Mouse (Mus musculus) effector memory CD4-positive, alpha-beta T cell, adult 5 months (primary cell): ENCODE measurements around the gene Olfr1120. TPM values are rescaled to one million over a fixed set of nuclear protein-coding genes. Genes with fewer than 3 reads are reported as not detected.

Source experiments
- polyA plus RNA-seq: library from polyadenylated mRNA; unstranded; fragments of 100-300 nt; shearing (Covaris generic); gene quantifications from one replicate; pipeline ENCODE4 v1.2.1, GENCODE M21; 2017

The Olfr1120 gene
- polyA plus RNA-seq: not detected

GRCm38 (mm10) chr2:87354515-87354914 is at the start of gene Olfr1120:
Gene Olfr1120, plus strand, starts transcription at chr2:87354815.

GRCm38 (mm10) chr2:87307281-87307680 is 47.3 kb upstream of the Olfr1120 start, which contains the start of gene Olfr1118:
Gene Olfr1118, plus strand, starts transcription at chr2:87307581.

DNA sequence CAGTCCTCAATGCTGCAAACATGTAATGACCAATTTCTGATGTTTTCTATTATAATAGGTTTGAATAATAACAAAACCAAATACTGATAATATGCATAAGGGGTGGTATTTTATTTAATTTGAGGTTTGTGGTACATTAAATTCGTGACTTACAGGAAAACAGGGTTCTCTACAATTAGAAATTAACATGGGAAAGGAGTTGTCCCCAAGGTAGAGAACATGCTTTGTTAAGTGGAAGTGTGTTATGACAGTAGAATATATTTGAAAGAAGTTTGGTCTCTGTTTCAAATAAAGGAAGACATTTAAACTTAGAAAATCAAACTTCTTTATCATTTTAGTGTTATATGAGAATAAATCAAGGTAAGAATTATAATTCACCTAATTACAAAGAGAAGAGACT is 15.0 kb downstream of the Olfr1120 start, which contains the start of gene Olfr1121:
TSS of gene Olfr1121 (plus strand) at position 301 of the 400 bp plus-strand sequence.

DNA sequence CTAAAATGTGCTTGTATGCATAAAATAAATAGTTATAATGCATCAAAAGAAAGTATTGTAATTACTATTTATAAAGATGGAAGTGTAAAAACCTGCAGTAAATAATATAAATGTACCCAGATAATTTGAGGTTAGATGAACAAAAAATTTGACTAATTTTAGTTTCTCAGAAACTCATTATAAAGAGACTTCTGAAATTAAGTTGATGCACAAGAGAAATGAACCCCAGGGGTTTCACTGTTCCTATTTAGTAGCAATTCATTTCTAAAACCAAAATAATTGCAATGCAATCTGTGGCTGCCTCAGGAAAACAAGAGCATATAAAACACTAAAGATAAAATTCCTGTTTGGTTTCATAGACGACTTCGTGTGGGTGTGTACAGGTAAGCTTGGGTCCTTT is 30.9 kb downstream of the Olfr1120 start, which contains the start of gene Olfr1122:
TSS of gene Olfr1122 (plus strand) at position 301 of the 400 bp plus-strand sequence.

Other genes with a start within 250 kb of the Olfr1120 start
- not detected for gene Olfr259, start 240.2 kb upstream of the Olfr1120 start, polyA plus RNA-seq
- gene Olfr1110, start 214.5 kb upstream of the Olfr1120 start, polyA plus RNA-seq: not detected
- not detected for gene Olfr1111, start 202.2 kb upstream of the Olfr1120 start, polyA plus RNA-seq
- not detected for gene Olfr1112, start 167.0 kb upstream of the Olfr1120 start, polyA plus RNA-seq
- gene Olfr1113, start 145.8 kb upstream of the Olfr1120 start, polyA plus RNA-seq: not detected
- not detected for gene Olfr1115, start 106.8 kb upstream of the Olfr1120 start, polyA plus RNA-seq
- gene Olfr1116, start 87.3 kb upstream of the Olfr1120 start, polyA plus RNA-seq: 0.15 TPM
- not detected for gene Olfr1118, start 47.2 kb upstream of the Olfr1120 start, polyA plus RNA-seq
- not detected for gene Olfr1121, start 15.1 kb downstream of the Olfr1120 start, polyA plus RNA-seq
- 0.35 TPM for gene Olfr1122, start 31.0 kb downstream of the Olfr1120 start, polyA plus RNA-seq
- gene Olfr1123, start 61.8 kb downstream of the Olfr1120 start, polyA plus RNA-seq: not detected
- 0.35 TPM for gene Olfr1124, start 75.5 kb downstream of the Olfr1120 start, polyA plus RNA-seq
- not detected for gene Olfr1126, start 99.1 kb downstream of the Olfr1120 start, polyA plus RNA-seq
- gene Pramel7, start 142.3 kb downstream of the Olfr1120 start, polyA plus RNA-seq: not detected
- gene Pramel6, start 151.8 kb downstream of the Olfr1120 start, polyA plus RNA-seq: not detected
- gene Olfr153, start 177.0 kb downstream of the Olfr1120 start, polyA plus RNA-seq: not detected
- gene Olfr1128, start 190.7 kb downstream of the Olfr1120 start, polyA plus RNA-seq: not detected
- gene Olfr1129, start 219.1 kb downstream of the Olfr1120 start, polyA plus RNA-seq: not detected